Mouse (Mus musculus): ENCODE measurements at regions not wholly inside any gene's neighbourhood (a gene's known extent, or its start where the extent isn't known, plus 50 kb on each side); places are given as distances from the start of the nearest gene placed in this dataset.

- H3K4me3 ChIP-seq (replicated peaks; ENCODE audit: insufficient read depth, low read depth, low read length) = no peak overlapping the region
- peak; percentile 23; the same call in 1 of the 2 replicates for TF ChIP-seq CTCF (IDR thresholded peaks at IDR 0.05; ENCODE audit: borderline replicate concordance, insufficient read depth, low read depth, low read length)
- TF ChIP-seq POLR2A (IDR thresholded peaks at IDR 0.05; ENCODE audit: borderline replicate concordance, insufficient read depth, low read length) = no peak
- no peaks in the 10 kb centered on the region for H3K27me3 ChIP-seq (ENCODE audit: control insufficient read depth, insufficient read depth, low read length)
- WGBS = 17% methylated on average over 6 of the region's 6 CpGs
- H3K4me1 ChIP-seq (ENCODE audit: control insufficient read depth, insufficient read depth, low read length) = no peaks in the 10 kb centered on the region
- no peak overlapping the region for H3K27ac ChIP-seq (ENCODE audit: insufficient read depth, low read length)
- DNase-seq = peak in 1 of 2 experiments; percentile 18
Measured at GRCm38 (mm10) chr16:51315608-51316007, 715.4 kb upstream of the Cblb start.

GRCm38 (mm10) chr16:51332262-51332661, 698.8 kb upstream of the Cblb start:
- Histone ChIP-seq H3K4me1 (ENCODE audit: control insufficient read depth, insufficient read depth, low read length) (no peaks in the 10 kb centered on the region), H3K27me3 (ENCODE audit: control insufficient read depth, insufficient read depth, low read length) (no peaks in the 10 kb centered on the region), H3K4me3 (replicated peaks; ENCODE audit: insufficient read depth, low read depth, low read length) (no peak overlapping the region), H3K27ac (ENCODE audit: insufficient read depth, low read length) (no peak overlapping the region)
- TF ChIP-seq POLR2A (IDR thresholded peaks at IDR 0.05; ENCODE audit: borderline replicate concordance, insufficient read depth, low read length) (no peak), CTCF (IDR thresholded peaks at IDR 0.05; ENCODE audit: borderline replicate concordance, insufficient read depth, low read depth, low read length) (no peak)
- no peak for DNase-seq
- WGBS = 68% methylated on average over 1 of the region's 1 CpGs

GRCm38 (mm10) chr16:51334972-51335371, 696.1 kb upstream of the Cblb start:
- H3K27ac ChIP-seq (ENCODE audit: insufficient read depth, low read length) = no peak overlapping the region
- no peaks in the 10 kb centered on the region for H3K27me3 ChIP-seq (ENCODE audit: control insufficient read depth, insufficient read depth, low read length)
- H3K4me3 ChIP-seq (replicated peaks; ENCODE audit: insufficient read depth, low read depth, low read length) = no peak overlapping the region
- H3K4me1 ChIP-seq (ENCODE audit: control insufficient read depth, insufficient read depth, low read length) = no peaks in the 10 kb centered on the region
- TF ChIP-seq POLR2A (IDR thresholded peaks at IDR 0.05; ENCODE audit: borderline replicate concordance, insufficient read depth, low read length) = no peak
- no peak for TF ChIP-seq CTCF (IDR thresholded peaks at IDR 0.05; ENCODE audit: borderline replicate concordance, insufficient read depth, low read depth, low read length)
- DNase-seq = no peak
- WGBS = 94% methylated on average over 7 of the region's 7 CpGs

- DNase-seq = no peak
- H3K4me3 ChIP-seq (replicated peaks; ENCODE audit: insufficient read depth, low read depth, low read length) = no peak overlapping the region
- H3K27ac ChIP-seq (ENCODE audit: insufficient read depth, low read length) = no peak overlapping the region
- TF ChIP-seq CTCF (IDR thresholded peaks at IDR 0.05; ENCODE audit: borderline replicate concordance, insufficient read depth, low read depth, low read length) (no peak), POLR2A (IDR thresholded peaks at IDR 0.05; ENCODE audit: borderline replicate concordance, insufficient read depth, low read length) (no peak)
- no peaks in the 10 kb centered on the region for H3K27me3 ChIP-seq (ENCODE audit: control insufficient read depth, insufficient read depth, low read length)
- no peaks in the 10 kb centered on the region for H3K4me1 ChIP-seq (ENCODE audit: control insufficient read depth, insufficient read depth, low read length)
Measured at GRCm38 (mm10) chr16:51347120-51347519, 683.9 kb upstream of the Cblb start.

- H3K27ac ChIP-seq (ENCODE audit: insufficient read depth, low read length) = no peak overlapping the region
- no peak for TF ChIP-seq POLR2A (IDR thresholded peaks at IDR 0.05; ENCODE audit: borderline replicate concordance, insufficient read depth, low read length)
- no peaks in the 10 kb centered on the region for H3K4me1 ChIP-seq (ENCODE audit: control insufficient read depth, insufficient read depth, low read length)
- WGBS = 38% methylated on average over 4 of the region's 4 CpGs
- no peaks in the 10 kb centered on the region for H3K27me3 ChIP-seq (ENCODE audit: control insufficient read depth, insufficient read depth, low read length)
- DNase-seq = no peak
- H3K4me3 ChIP-seq (replicated peaks; ENCODE audit: insufficient read depth, low read depth, low read length) = no peak overlapping the region
Measured at GRCm38 (mm10) chr16:51352151-51352550, 678.9 kb upstream of the Cblb start.

- DNase-seq = no peak
- Histone ChIP-seq H3K27me3 (ENCODE audit: control insufficient read depth, insufficient read depth, low read length) (no peaks in the 10 kb centered on the region), H3K4me3 (replicated peaks; ENCODE audit: insufficient read depth, low read depth, low read length) (no peak overlapping the region), H3K27ac (ENCODE audit: insufficient read depth, low read length) (no peak overlapping the region), H3K4me1 (ENCODE audit: control insufficient read depth, insufficient read depth, low read length) (no peaks in the 10 kb centered on the region)
- WGBS = 79% methylated on average over 2 of the region's 2 CpGs
- TF ChIP-seq POLR2A (IDR thresholded peaks at IDR 0.05; ENCODE audit: borderline replicate concordance, insufficient read depth, low read length) (no peak), CTCF (IDR thresholded peaks at IDR 0.05; ENCODE audit: borderline replicate concordance, insufficient read depth, low read depth, low read length) (no peak)
Measured at GRCm38 (mm10) chr16:51353791-51354190, 677.2 kb upstream of the Cblb start.

- no peak overlapping the region for H3K27ac ChIP-seq (ENCODE audit: insufficient read depth, low read length)
- no peak for TF ChIP-seq CTCF (IDR thresholded peaks at IDR 0.05; ENCODE audit: borderline replicate concordance, insufficient read depth, low read depth, low read length)
- no peaks in the 10 kb centered on the region for H3K4me1 ChIP-seq (ENCODE audit: control insufficient read depth, insufficient read depth, low read length)
- no peak overlapping the region for H3K4me3 ChIP-seq (replicated peaks; ENCODE audit: insufficient read depth, low read depth, low read length)
- no peak for DNase-seq
- H3K27me3 ChIP-seq (ENCODE audit: control insufficient read depth, insufficient read depth, low read length) = no peaks in the 10 kb centered on the region
- WGBS = 88% methylated on average over 1 of the region's 1 CpGs
Measured at GRCm38 (mm10) chr16:51370070-51370469, 661.0 kb upstream of the Cblb start.

- no peaks in the 10 kb centered on the region for H3K4me1 ChIP-seq (ENCODE audit: control insufficient read depth, insufficient read depth, low read length)
- no peaks in the 10 kb centered on the region for H3K27me3 ChIP-seq (ENCODE audit: control insufficient read depth, insufficient read depth, low read length)
- WGBS = 32% methylated on average over 2 of the region's 2 CpGs
- H3K27ac ChIP-seq (ENCODE audit: insufficient read depth, low read length) = no peak overlapping the region
- H3K4me3 ChIP-seq (replicated peaks; ENCODE audit: insufficient read depth, low read depth, low read length) = no peak overlapping the region
- no peak for DNase-seq
- TF ChIP-seq CTCF (IDR thresholded peaks at IDR 0.05; ENCODE audit: borderline replicate concordance, insufficient read depth, low read depth, low read length) = no peak
- TF ChIP-seq POLR2A (IDR thresholded peaks at IDR 0.05; ENCODE audit: borderline replicate concordance, insufficient read depth, low read length) = no peak
Measured at GRCm38 (mm10) chr16:51386456-51386855, 644.6 kb upstream of the Cblb start.

GRCm38 (mm10) chr16:51387498-51387897, 643.5 kb upstream of the Cblb start:
- DNase-seq = no peak
- Histone ChIP-seq H3K27me3 (ENCODE audit: control insufficient read depth, insufficient read depth, low read length) (no peaks in the 10 kb centered on the region), H3K27ac (ENCODE audit: insufficient read depth, low read length) (no peak overlapping the region), H3K4me3 (replicated peaks; ENCODE audit: insufficient read depth, low read depth, low read length) (no peak overlapping the region), H3K4me1 (ENCODE audit: control insufficient read depth, insufficient read depth, low read length) (no peaks in the 10 kb centered on the region)
- TF ChIP-seq POLR2A (IDR thresholded peaks at IDR 0.05; ENCODE audit: borderline replicate concordance, insufficient read depth, low read length) = no peak
- TF ChIP-seq CTCF (IDR thresholded peaks at IDR 0.05; ENCODE audit: borderline replicate concordance, insufficient read depth, low read depth, low read length) = no peak
- WGBS = 94% methylated on average over 1 of the region's 1 CpGs

All from cerebellum, adult 2 months (tissue).